Mouse (Mus musculus): ENCODE measurements at regions not wholly inside any gene's neighbourhood (a gene's known extent, or its start where the extent isn't known, plus 50 kb on each side); places are given as distances from the start of the nearest gene placed in this dataset.

DNA sequence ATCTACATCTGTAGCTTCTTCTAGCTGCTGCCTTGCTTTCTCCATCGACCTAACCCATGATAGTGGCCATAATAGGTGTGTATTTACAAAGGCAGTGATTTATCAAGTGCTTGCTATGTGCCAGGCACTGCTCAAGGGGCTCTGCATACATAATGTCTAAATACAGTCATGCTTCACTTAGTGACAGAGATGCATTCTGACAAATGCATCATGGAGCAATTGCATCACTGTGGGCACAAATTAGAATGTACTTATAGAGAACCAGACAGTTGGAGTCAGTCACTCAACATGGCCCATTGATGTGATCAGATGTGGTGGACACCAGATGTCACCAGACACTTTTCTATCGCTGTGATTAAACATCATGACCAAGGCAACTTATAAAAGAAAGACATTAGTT is 223.3 kb upstream of the Ntm start:
- Histone ChIP-seq H3K9me3 (ENCODE audit: control insufficient read depth, low read length) (no peaks in the 10 kb centered on the region), H3K4me3 (ENCODE audit: low read depth, low read length) (no peak overlapping the region), H3K4me2 (ENCODE audit: low read depth, severe bottlenecking) (no peak overlapping the region), H3K4me1 (ENCODE audit: control insufficient read depth, insufficient read depth, low read length) (no peaks in the 10 kb centered on the region), H3K27me3 (ENCODE audit: control insufficient read depth, insufficient read depth, low read length) (no peaks in the 10 kb centered on the region), H3K36me3 (ENCODE audit: control insufficient read depth, insufficient read depth, low read length) (no peaks in the 10 kb centered on the region), H3K9ac (ENCODE audit: low read length) (no peak overlapping the region), H3K27ac (replicated peaks; ENCODE audit: low read depth, low read length) (no peak overlapping the region)
- DNase-seq (ENCODE audit: low spot score) (no peak), ATAC-seq (ENCODE audit: insufficient number of reproducible peaks, low FRiP score, low TSS enrichment, low read depth) (no peak)
- 84% methylated on average over 2 of the region's 2 CpGs for WGBS

DNA sequence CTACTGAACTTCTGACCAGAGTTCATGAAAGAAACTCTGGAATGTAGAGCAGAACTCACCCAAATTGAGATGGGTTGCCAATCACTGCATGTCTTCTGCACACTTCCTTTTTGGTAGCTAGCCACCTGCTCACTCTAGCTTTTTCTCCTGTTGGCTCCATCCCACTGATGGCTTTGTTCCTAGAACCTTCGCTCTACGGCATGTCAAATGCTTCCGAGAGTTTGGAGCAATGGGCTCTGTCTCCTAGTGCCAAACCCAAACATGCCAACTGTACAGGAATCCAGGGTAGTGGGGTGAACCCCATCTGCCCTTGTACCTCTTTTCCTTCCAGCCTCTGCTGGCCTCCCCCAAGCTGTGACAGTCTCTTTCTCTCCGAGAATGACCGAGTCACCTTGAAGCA is 227.1 kb upstream of the Ntm start:
- no peak overlapping the region for H3K4me3 ChIP-seq (ENCODE audit: low read depth, low read length)
- no peaks in the 10 kb centered on the region for H3K9me3 ChIP-seq (ENCODE audit: control insufficient read depth, low read length)
- DNase-seq (ENCODE audit: low spot score), result no peak
- H3K4me1 ChIP-seq (ENCODE audit: control insufficient read depth, insufficient read depth, low read length), result no peaks in the 10 kb centered on the region
- H3K27ac ChIP-seq (replicated peaks; ENCODE audit: low read depth, low read length), result no peak overlapping the region
- no peaks in the 10 kb centered on the region for H3K27me3 ChIP-seq (ENCODE audit: control insufficient read depth, insufficient read depth, low read length)
- no peak overlapping the region for H3K4me2 ChIP-seq (ENCODE audit: low read depth, severe bottlenecking)
- no peak overlapping the region for H3K9ac ChIP-seq (ENCODE audit: low read length)
- ATAC-seq (ENCODE audit: insufficient number of reproducible peaks, low FRiP score, low TSS enrichment, low read depth), result no peak
- 96% methylated on average over 5 of the region's 5 CpGs for WGBS
- H3K36me3 ChIP-seq (ENCODE audit: control insufficient read depth, insufficient read depth, low read length), result no peaks in the 10 kb centered on the region

DNA sequence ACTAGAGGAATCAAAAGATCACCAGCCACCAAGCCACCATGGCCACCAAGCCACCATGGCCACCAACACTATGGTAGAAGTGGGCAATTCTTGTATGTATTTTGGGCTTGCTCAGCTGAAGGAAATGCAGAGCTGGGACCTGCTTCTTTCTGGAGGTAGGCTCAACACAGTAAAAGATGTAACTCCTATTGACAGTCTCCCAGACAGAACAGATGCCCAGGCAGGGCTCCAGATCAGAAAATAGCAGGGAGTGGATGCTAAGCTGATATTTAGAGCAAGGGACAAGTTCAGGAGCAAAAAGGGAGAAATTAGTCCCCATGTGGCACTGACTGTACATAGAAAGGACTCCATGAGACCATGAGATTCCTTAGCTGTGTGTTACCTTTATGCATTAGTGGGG is 228.2 kb upstream of the Ntm start:
- Histone ChIP-seq H3K4me1 (ENCODE audit: control insufficient read depth, insufficient read depth, low read length) (no peaks in the 10 kb centered on the region), H3K4me2 (ENCODE audit: low read depth, severe bottlenecking) (no peak overlapping the region), H3K36me3 (ENCODE audit: control insufficient read depth, insufficient read depth, low read length) (no peaks in the 10 kb centered on the region), H3K9ac (ENCODE audit: low read length) (no peak overlapping the region), H3K27ac (replicated peaks; ENCODE audit: low read depth, low read length) (no peak overlapping the region), H3K9me3 (ENCODE audit: control insufficient read depth, low read length) (no peaks in the 10 kb centered on the region), H3K4me3 (ENCODE audit: low read depth, low read length) (no peak overlapping the region), H3K27me3 (ENCODE audit: control insufficient read depth, insufficient read depth, low read length) (no peaks in the 10 kb centered on the region)
- DNase-seq (ENCODE audit: low spot score) (no peak), ATAC-seq (ENCODE audit: insufficient number of reproducible peaks, low FRiP score, low TSS enrichment, low read depth) (no peak)

DNA sequence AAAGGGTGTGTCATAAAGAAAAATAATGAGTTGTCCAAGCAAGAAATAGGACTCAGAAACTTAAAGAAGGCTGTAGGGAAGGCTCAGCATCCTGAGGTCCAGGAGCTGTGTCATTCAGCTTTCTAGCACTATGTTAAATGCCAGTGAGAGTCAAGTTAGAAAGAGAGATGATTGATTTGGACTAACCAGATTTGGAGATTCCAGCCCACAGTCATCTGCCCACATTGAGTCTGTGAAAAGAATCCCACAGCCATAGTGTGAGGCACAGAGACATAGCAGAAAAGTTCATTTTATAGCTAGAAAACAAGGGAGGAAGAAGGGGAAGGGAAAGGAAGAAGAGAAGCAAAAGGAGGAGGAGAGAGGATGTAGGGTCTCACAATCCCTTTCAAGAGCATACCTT is 229.0 kb upstream of the Ntm start:
- H3K4me2 ChIP-seq (ENCODE audit: low read depth, severe bottlenecking), result no peak overlapping the region
- no peak overlapping the region for H3K27ac ChIP-seq (replicated peaks; ENCODE audit: low read depth, low read length)
- no peaks in the 10 kb centered on the region for H3K36me3 ChIP-seq (ENCODE audit: control insufficient read depth, insufficient read depth, low read length)
- H3K4me3 ChIP-seq (ENCODE audit: low read depth, low read length), result no peak overlapping the region
- no peaks in the 10 kb centered on the region for H3K27me3 ChIP-seq (ENCODE audit: control insufficient read depth, insufficient read depth, low read length)
- DNase-seq (ENCODE audit: low spot score) (no peak), ATAC-seq (ENCODE audit: insufficient number of reproducible peaks, low FRiP score, low TSS enrichment, low read depth) (no peak)
- no peak overlapping the region for H3K9ac ChIP-seq (ENCODE audit: low read length)
- no peaks in the 10 kb centered on the region for H3K4me1 ChIP-seq (ENCODE audit: control insufficient read depth, insufficient read depth, low read length)
- no peaks in the 10 kb centered on the region for H3K9me3 ChIP-seq (ENCODE audit: control insufficient read depth, low read length)

DNA sequence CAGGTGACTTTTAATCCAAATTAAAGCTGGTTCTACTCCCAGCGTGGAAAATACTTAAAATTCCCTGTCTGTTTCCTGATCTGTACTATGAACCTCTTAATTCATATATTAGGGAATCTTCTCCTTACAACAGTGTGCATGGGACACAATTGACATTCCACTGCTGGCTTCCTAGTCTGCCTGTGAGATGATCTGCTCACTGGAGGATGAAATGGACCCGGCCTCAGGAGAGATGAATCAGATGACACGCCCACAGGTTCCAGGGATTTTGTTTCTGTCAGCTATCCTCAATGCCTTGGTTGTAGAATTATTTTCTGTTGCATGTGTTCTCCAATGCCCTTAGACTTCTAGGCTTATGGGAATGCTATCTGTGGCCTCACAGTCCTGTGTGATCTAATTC is 231.9 kb upstream of the Ntm start:
- H3K4me2 ChIP-seq (ENCODE audit: low read depth, severe bottlenecking), result no peak overlapping the region
- DNase-seq (ENCODE audit: low spot score) (no peak), ATAC-seq (ENCODE audit: insufficient number of reproducible peaks, low FRiP score, low TSS enrichment, low read depth) (no peak)
- 89% methylated on average over 3 of the region's 3 CpGs for WGBS
- H3K9ac ChIP-seq (ENCODE audit: low read length), result no peak overlapping the region
- H3K4me1 ChIP-seq (ENCODE audit: control insufficient read depth, insufficient read depth, low read length), result no peaks in the 10 kb centered on the region
- H3K4me3 ChIP-seq (ENCODE audit: low read depth, low read length), result no peak overlapping the region
- no peaks in the 10 kb centered on the region for H3K36me3 ChIP-seq (ENCODE audit: control insufficient read depth, insufficient read depth, low read length)
- no peaks in the 10 kb centered on the region for H3K27me3 ChIP-seq (ENCODE audit: control insufficient read depth, insufficient read depth, low read length)
- no peak overlapping the region for H3K27ac ChIP-seq (replicated peaks; ENCODE audit: low read depth, low read length)
- no peaks in the 10 kb centered on the region for H3K9me3 ChIP-seq (ENCODE audit: control insufficient read depth, low read length)

DNA sequence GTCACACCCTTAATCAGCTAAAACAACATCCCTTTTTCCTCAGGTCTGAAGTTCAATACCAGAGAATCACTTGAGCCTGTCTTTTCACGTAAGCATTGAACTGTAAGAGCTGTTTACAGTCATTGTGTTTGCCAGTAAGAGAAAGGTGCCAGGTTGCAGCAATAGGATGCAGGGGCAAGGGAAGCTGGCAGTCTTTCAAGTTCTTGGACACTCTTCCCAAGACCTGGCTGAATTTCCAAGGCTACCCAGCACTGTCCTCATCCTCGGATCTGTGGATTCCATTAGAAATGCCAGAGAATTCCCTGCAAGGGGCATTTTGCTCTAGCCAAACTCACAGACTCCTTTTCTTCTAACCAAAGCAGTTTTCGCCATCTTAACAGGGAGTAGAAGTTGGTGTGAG is 224.5 kb upstream of the Snx19 start:
- Histone ChIP-seq H3K4me3 (ENCODE audit: low read depth, low read length) (no peak overlapping the region), H3K27me3 (ENCODE audit: control insufficient read depth, insufficient read depth, low read length) (no peaks in the 10 kb centered on the region), H3K9ac (ENCODE audit: low read length) (no peak overlapping the region), H3K27ac (replicated peaks; ENCODE audit: low read depth, low read length) (no peak overlapping the region), H3K9me3 (ENCODE audit: control insufficient read depth, low read length) (no peaks in the 10 kb centered on the region), H3K36me3 (ENCODE audit: control insufficient read depth, insufficient read depth, low read length) (no peaks in the 10 kb centered on the region), H3K4me2 (ENCODE audit: low read depth, severe bottlenecking) (no peak overlapping the region), H3K4me1 (ENCODE audit: control insufficient read depth, insufficient read depth, low read length) (no peaks in the 10 kb centered on the region)
- no peak for ATAC-seq (ENCODE audit: insufficient number of reproducible peaks, low FRiP score, low TSS enrichment, low read depth)
- WGBS, result 88% methylated on average over 3 of the region's 3 CpGs
- DNase-seq (ENCODE audit: low spot score), result no peak

DNA sequence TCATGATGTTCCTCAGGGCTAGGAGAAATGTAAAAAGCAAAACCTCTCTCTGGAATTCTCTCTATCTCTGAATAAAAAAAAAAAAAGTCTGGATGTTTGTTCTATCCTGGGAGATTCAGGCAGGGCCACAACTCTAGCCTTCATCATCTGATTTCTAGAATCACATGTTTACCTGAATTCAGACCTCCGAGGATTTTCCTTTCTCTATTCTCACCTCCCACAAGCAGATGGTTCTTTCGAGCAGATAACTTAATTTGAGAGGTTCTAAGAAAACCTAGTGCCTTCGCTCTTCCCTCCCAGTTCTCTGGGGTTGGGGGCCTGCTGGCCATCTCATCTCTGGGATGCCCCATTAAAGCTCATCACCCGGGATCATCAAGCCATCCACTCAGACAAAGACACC is 219.3 kb upstream of the Snx19 start:
- H3K4me2 ChIP-seq (ENCODE audit: low read depth, severe bottlenecking), result no peak overlapping the region
- H3K4me1 ChIP-seq (ENCODE audit: control insufficient read depth, insufficient read depth, low read length), result no peaks in the 10 kb centered on the region
- ATAC-seq (ENCODE audit: insufficient number of reproducible peaks, low FRiP score, low TSS enrichment, low read depth), result no peak
- H3K27me3 ChIP-seq (ENCODE audit: control insufficient read depth, insufficient read depth, low read length), result no peaks in the 10 kb centered on the region
- 85% methylated on average over 4 of the region's 4 CpGs for WGBS
- H3K4me3 ChIP-seq (ENCODE audit: low read depth, low read length), result no peak overlapping the region
- H3K9me3 ChIP-seq (ENCODE audit: control insufficient read depth, low read length), result no peaks in the 10 kb centered on the region
- no peak for DNase-seq (ENCODE audit: low spot score)
- H3K27ac ChIP-seq (replicated peaks; ENCODE audit: low read depth, low read length), result no peak overlapping the region
- H3K36me3 ChIP-seq (ENCODE audit: control insufficient read depth, insufficient read depth, low read length), result no peaks in the 10 kb centered on the region
- no peak overlapping the region for H3K9ac ChIP-seq (ENCODE audit: low read length)

DNA sequence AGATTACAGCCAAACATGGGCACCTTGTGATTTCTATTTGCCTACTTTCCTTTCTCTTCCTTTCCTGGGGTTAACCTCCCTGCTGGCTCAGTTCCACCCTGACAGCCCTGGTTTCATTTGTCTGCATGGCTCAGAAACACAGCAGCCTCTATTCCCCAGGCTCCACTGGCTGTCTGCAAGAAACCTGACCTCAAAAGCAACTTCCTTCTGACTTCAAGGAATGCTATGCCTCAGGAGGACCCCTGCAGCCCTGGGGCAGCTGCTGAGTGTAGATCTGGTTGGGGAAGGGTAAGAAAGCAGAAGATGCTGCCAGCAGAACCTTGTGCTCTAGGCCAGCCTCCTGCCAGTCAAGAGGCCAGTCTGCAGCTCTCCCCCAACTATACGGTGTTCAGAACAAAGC is 217.1 kb upstream of the Snx19 start:
- Histone ChIP-seq H3K4me2 (ENCODE audit: low read depth, severe bottlenecking) (no peak overlapping the region), H3K9me3 (ENCODE audit: control insufficient read depth, low read length) (no peaks in the 10 kb centered on the region), H3K4me3 (ENCODE audit: low read depth, low read length) (no peak overlapping the region), H3K4me1 (ENCODE audit: control insufficient read depth, insufficient read depth, low read length) (no peaks in the 10 kb centered on the region), H3K27ac (replicated peaks; ENCODE audit: low read depth, low read length) (no peak overlapping the region), H3K27me3 (ENCODE audit: control insufficient read depth, insufficient read depth, low read length) (no peaks in the 10 kb centered on the region), H3K36me3 (ENCODE audit: control insufficient read depth, insufficient read depth, low read length) (no peaks in the 10 kb centered on the region), H3K9ac (ENCODE audit: low read length) (no peak overlapping the region)
- ATAC-seq (ENCODE audit: insufficient number of reproducible peaks, low FRiP score, low TSS enrichment, low read depth) (no peak), DNase-seq (ENCODE audit: low spot score) (peak; percentile 21)
- WGBS, result 70% methylated on average over 1 of the region's 1 CpGs

DNA sequence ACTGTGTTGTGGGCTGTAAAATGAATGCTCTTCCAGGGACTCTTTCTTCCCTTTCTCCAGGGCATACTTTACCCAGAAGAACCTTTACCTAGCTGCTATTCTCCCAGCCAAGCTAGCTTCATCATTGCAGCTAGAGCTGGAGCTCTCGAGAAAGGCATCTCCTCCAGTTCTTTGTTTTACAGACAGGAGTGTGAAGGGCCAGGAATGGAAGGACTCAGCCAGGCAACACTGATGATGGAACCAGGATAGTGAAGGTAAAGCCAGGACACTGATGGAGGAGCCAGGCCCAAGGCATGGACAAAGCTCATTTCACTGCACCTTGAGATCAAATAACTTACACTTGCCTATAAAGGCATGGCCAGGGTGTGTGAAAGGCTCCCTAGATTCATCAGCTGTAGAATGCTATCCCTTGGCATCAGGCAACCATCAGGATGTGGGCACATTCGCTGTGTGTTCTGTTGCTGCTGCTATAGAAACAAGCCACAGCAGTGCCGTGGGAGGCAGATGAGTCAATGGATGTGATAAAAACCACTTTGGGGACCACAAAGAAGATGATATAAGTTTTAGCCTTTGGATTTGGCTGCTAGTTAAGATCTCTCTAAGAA is 214.3 kb upstream of the Snx19 start:
- no peak for DNase-seq (ENCODE audit: low spot score)
- Histone ChIP-seq H3K27ac (replicated peaks; ENCODE audit: low read depth, low read length) (no peak overlapping the region), H3K9me3 (ENCODE audit: control insufficient read depth, low read length) (no peaks in the 10 kb centered on the region), H3K9ac (ENCODE audit: low read length) (no peak overlapping the region), H3K4me2 (ENCODE audit: low read depth, severe bottlenecking) (no peak overlapping the region), H3K4me1 (ENCODE audit: control insufficient read depth, insufficient read depth, low read length) (no peaks in the 10 kb centered on the region), H3K27me3 (ENCODE audit: control insufficient read depth, insufficient read depth, low read length) (no peaks in the 10 kb centered on the region), H3K4me3 (ENCODE audit: low read depth, low read length) (no peak overlapping the region), H3K36me3 (ENCODE audit: control insufficient read depth, insufficient read depth, low read length) (no peaks in the 10 kb centered on the region)
- no peak for ATAC-seq (ENCODE audit: insufficient number of reproducible peaks, low FRiP score, low TSS enrichment, low read depth)
- 83% methylated on average over 3 of the region's 3 CpGs for WGBS

Measured in limb, embryonic 11.5 days (tissue).